Mouse (Mus musculus): ENCODE data around the gene Slc35a3.
"Not testable (repeated sequence)": the region's sequence is repeated elsewhere in the genome, so short reads cannot be mapped to it uniquely, and the experiment has no call there.

Slc35a3 gene

DNA sequence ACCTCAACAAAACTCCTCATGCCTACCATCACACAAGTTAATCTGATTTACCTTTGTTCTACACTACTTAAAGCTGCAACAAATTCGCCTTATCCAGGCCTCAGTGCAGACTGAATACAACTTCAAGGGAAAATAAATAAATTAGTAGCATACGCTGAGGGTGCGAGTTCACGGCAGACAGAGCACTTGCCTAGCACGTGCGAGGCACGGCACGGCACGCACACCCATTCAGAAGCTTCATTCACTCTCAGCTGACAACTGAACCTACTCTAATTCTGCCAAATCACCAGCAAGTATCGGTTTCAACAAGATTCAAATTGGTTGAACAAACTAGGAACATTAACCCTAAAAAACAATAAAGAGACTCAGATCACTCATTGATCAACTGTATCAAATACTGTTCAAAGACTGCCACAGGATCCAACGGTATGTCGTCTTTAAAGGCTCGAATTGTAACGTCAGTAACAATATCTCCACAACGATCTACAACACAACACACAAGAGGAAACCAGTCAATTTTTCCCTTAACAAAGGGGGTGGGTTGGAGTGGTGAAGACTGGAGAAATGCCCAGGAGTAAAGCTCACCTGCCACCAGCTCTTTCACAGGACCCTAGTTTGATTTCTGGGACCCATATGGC, 53.6 kb downstream of the Slc35a3 start:
- POLR2A ChIA-PET, result interaction anchor here (0.6 to 13.9 kb wide), 28 partner anchors 8 to 318 kb away, joined by 3 to 193 read pairs (median 4); partner anchors contain the start of genes Gm43191 (in 2 of the 4), Dbt (in 1 of the 4), Sass6 (in 1 of the 4) and Slc35a3 (in 1 of the 4)

DNA sequence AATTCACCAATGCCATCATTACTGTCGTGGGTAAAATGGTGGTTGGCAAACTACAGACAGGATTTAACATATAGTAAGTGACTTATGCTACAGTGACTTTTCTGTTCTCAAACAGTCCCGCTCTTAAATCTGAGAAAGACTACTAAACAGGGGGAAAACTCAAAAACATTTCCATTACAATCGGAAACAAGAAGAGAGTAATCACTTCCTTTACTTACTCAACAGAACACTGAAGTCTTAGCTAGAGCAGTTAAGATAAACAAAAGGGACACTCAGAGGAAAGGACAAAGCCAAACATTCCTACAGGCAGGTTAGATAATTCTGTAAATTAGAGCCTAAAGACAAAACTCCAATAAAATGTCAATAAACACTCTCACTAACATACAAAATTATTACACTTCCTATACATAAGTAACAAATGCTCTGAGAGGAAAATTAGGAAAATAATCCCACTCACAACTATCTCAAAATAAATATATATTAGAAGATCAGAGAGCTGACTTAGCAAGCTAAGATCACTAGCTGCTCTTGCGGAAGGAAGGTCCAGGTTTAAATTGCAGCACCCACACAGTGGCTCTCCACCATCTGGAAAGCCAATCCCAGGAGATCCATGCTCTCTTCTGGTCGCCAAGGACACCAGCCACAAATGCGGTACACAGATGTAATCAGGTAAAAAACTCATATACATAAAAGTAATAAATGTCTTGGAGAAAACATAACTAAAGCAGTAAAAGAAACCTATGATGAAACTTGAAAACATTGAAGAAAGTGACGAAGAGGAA, 56.3 kb downstream of the Slc35a3 start:
- POLR2A ChIA-PET, result interaction anchor here in 3 of 4 experiments (0.6 to 13.9 kb wide), 21 partner anchors 9 to 143 kb away, joined by 3 to 193 read pairs (median 4); partner anchors contain the start of genes Dbt (in 1 of the 3), Sass6 (in 1 of the 3) and Slc35a3 (in 1 of the 3)
- CTCF ChIA-PET, result interaction anchor here in 2 of 4 experiments (0.5 to 1.4 kb wide), 2 partner anchors 92 to 323 kb away, joined by 4 to 6 read pairs; no protein-coding TSS in a partner anchor

More for the DNA sequence above, 53.6 kb downstream of the Slc35a3 start:
- CTCF ChIA-PET, result interaction anchor here in 1 of 4 experiments (0.7 kb wide), 1 partner anchor 294 kb away, joined by 3 read pairs; no protein-coding TSS in a partner anchor

DNA sequence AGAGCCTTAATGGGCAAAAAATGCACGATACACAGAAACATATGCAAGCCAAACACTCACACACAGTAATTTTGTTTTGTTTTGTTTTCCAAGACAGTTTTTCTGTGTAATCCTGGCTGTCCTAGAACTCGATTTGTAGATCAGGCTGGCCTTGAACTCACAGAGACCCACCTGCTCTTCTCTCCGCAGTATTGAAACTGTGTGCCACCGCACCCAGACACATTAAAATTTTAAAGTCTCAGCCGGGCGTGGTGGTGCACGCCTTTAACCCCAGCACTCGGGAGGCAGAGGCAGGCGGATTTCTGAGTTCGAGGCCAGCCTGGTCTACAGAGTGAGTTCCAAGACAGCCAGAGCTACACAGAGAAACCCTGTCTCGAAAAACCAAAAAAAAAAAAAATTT, 58.6 kb downstream of the Slc35a3 start:
- POLR2A ChIA-PET, result interaction anchor here in 2 of 4 experiments (1.3 to 13.9 kb wide), 3 partner anchors 8 to 18 kb away, joined by 3 to 193 read pairs (median 65); partner anchors contain the start of gene Mfsd14a (in 1 of the 2)
- CTCF ChIA-PET, result not testable (repeated sequence)

DNA sequence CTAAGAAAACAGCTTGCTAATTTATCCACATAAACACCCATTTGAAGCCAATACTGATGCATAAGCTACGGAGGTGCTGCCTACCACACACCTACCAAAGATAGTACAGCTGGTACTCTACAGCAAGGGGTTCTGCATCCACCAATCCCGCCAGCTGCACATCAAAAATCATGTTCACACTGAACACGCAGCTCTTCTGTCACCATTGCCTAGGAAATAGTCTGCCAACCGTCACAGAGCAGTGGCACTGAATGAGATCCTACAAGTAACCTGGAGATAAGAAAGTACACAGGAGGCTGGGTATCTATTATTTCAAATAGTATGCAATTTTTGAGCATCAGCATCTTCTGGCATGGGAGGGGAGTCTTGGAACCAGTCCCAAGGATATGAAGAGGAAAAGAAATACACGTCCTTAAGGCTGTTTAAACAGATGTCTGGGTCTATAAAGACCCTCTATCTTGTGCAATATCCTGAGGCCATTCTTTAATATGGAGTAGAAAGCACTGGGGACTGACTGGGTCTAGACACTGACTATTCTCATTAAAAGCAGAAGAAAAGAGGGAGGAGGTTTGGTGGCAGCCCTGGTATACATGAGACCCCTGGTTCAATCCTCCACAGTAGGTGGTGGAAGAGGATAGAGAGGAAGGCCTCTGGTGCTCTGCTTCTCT, 59.2 kb downstream of the Slc35a3 start:
- POLR2A ChIA-PET, result interaction anchor here in 2 of 4 experiments (1.3 to 13.9 kb wide), 4 partner anchors 8 to 18 kb away, joined by 3 to 193 read pairs (median 34); partner anchors contain the start of gene Mfsd14a (in 1 of the 2)
- CTCF ChIA-PET, result no interaction called here

DNA sequence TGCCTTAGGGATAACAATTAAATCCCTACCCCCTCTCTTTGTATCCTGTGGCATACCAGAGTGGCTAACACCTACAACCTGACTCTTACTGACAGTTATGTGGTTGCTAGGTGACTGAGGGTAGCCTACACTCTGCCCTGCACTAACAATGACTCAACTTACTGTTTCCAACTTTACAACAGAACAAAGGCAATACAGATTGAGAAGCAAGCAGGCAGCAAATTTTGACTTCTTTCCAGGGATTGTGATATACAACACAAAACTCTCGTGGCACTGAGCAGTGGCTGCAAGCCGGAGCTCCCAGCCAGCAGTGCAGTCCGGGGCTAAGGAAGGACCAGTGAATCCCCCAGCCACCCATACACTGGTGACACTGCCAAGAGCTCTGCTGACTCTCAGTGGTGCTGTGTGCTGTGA, 60.6 kb downstream of the Slc35a3 start:
- CTCF ChIA-PET, result no interaction called here
- POLR2A ChIA-PET, result interaction anchor here in 2 of 4 experiments (0.8 to 13.9 kb wide), 5 partner anchors 8 to 20 kb away, joined by 3 to 193 read pairs (median 4); partner anchors contain the start of gene Mfsd14a (in 1 of the 2)

DNA sequence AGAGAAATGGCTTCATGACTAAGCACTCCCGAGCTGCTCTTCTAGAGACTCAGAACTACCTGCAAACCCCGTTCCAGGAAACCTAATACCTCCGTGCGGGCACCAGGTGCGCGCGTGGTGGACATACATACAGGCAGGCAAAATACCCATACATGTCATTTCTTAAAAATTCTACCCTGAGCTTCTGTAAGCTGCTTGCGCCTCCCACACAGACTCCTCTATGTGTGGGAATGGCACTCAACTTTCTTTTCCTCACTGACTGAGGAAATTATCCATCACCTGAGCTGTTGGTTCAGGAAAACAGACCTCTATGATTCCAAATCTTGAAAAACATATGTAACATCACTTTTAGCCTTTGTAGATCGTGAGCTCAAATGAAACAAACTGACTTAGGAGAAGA, 61.9 kb downstream of the Slc35a3 start:
- POLR2A ChIA-PET, result interaction anchor here (0.6 to 13.9 kb wide), 17 partner anchors 9 to 311 kb away, joined by 3 to 193 read pairs (median 5); partner anchors contain the start of genes Mfsd14a (in 2 of the 4), Cdc14a (in 1 of the 4), Gm43191 (in 1 of the 4) and Sass6 (in 1 of the 4)
- CTCF ChIA-PET, result interaction anchor here in 2 of 4 experiments (0.6 to 1.2 kb wide), 4 partner anchors 11 to 139 kb away, joined by 3 read pairs; no protein-coding TSS in a partner anchor

DNA sequence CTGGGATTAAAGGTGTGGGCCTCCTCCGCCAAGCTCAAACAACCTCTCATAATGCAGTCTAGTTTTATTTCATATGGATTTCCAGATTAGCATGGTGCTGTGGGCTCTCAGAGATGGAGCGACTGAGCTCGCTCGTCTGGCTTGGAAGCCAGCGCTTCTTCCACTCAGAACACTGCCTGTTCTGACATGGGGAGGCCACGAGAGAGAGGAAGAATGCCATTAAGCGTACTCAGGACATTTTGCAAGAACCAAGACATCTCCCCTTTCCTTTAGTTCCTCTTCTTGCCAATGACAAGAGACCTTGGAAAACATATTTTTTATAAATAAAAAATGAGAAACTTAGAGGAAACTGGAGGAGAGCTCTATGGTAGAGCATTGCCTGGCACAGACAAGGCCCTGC, 63.8 kb downstream of the Slc35a3 start:
- ChIA-PET CTCF (no interaction called here), POLR2A (interaction anchor here in 2 of 4 experiments (0.9 to 13.9 kb wide), 5 partner anchors 9 to 101 kb away, joined by 3 to 193 read pairs (median 10); partner anchors contain the start of gene Mfsd14a (in 1 of the 2))

DNA sequence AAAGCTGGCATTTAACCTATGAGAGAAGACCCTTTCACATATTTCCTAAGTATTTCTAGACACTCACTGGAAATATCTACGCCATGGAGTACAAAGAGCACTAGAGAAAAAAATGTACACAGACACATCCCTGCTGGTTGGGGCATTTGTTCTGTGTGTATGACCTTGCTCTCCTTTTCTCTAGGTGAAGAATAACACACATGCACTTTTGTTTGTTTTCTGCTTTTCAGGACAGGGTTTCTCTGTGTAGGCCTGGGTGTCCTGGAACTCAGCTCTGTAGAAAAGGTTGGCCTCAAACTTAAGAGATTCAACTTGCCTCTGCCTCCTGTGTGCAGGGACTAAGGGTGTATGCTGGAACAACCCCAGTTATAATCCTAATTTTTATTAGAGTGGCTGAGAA, 66.2 kb downstream of the Slc35a3 start:
- ChIA-PET CTCF (no interaction called here), POLR2A (interaction anchor here in 2 of 4 experiments (0.6 to 13.2 kb wide), 4 partner anchors 8 to 32 kb away, joined by 3 to 193 read pairs (median 3); no protein-coding TSS in a partner anchor)

DNA sequence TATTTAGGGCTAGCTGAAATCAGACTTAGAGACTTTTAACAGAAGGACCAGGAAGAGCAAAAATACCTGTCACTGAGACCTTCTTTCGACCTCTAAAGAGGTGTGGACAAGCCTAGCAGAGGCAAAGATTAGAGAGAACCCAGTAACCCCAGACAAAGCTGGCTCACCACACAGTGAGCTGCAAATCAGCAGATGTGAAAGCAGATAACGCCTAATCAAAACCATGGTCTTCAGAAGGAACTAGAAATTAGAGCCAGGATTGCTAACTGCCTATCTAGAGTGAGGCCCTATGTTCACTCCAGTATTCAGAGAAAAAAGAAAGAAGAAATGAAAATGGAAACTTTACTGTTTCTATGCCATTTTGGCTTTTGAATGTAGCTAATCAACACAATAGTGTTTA, 70.3 kb downstream of the Slc35a3 start:
- ChIA-PET CTCF (interaction anchor here in 1 of 4 experiments (0.6 kb wide), 1 partner anchor 47 kb away, joined by 4 read pairs; no protein-coding TSS in a partner anchor), POLR2A (interaction anchor here in 3 of 4 experiments (0.6 to 13.2 kb wide), 9 partner anchors 9 to 247 kb away, joined by 3 to 193 read pairs (median 7); partner anchors contain the start of gene Sass6 (in 2 of the 3))

DNA sequence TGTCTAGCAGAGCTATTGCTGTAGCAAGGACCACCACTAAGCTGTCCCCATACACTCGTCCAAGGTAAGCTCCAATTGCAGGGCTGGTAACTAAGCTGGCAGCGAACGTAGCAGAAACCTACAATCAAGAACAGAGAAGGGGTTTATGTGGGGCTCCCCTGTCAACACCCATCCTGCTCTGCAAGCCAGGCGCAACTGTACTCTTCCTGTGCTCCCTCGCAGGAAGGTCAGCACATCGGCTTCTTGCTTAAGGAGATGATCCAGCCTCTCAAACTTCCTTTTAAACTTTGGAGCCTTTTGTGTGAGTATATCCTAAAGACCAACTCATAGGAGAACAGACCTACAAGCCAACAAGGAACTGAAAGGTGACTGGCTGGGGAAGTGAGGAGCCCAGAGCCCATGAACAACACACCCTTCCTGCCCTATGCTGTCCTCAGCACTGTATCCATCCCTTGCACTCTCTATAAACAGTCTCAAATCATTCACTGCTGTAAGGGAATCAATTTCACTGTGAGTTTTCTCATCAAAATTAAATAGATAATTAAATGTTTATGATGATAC, 70.7 kb downstream of the Slc35a3 start:
- CTCF ChIA-PET, result interaction anchor here in 1 of 4 experiments (0.6 kb wide), 1 partner anchor 705 kb away, joined by 3 read pairs; no protein-coding TSS in a partner anchor

DNA sequence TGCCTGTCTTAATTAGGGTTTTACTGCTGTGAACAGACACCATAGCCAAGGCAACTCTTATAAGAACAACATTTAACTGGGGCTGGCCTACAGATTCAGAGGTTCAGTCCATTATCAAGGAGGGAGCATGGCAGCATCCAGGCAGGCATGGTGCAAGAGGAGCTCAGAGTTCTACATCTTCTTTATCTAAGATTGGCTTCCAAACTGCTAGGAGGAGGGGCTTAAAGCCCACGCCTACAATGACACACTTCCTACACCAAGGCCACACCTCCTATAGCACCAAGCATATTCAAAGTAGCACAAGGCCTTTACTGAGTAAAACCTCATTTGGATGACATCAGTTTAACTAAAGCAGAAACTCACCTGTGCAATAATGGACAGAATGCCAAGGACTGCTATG, 72.6 kb downstream of the Slc35a3 start:
- ChIA-PET POLR2A (interaction anchor here (0.5 to 13.2 kb wide), 17 partner anchors 8 to 240 kb away, joined by 3 to 193 read pairs (median 4); partner anchors contain the start of genes Dbt (in 1 of the 4), Mfsd14a (in 1 of the 4) and Sass6 (in 1 of the 4)), CTCF (interaction anchor here in 1 of 4 experiments (0.8 kb wide), 1 partner anchor 10 kb away, joined by 3 read pairs; no protein-coding TSS in a partner anchor)

More for the DNA sequence above, 70.7 kb downstream of the Slc35a3 start:
- POLR2A ChIA-PET, result interaction anchor here in 1 of 4 experiments (0.6 to 13.2 kb wide), 8 partner anchors 8 to 128 kb away, joined by 3 to 193 read pairs (median 5); partner anchors contain the start of gene Dbt

DNA sequence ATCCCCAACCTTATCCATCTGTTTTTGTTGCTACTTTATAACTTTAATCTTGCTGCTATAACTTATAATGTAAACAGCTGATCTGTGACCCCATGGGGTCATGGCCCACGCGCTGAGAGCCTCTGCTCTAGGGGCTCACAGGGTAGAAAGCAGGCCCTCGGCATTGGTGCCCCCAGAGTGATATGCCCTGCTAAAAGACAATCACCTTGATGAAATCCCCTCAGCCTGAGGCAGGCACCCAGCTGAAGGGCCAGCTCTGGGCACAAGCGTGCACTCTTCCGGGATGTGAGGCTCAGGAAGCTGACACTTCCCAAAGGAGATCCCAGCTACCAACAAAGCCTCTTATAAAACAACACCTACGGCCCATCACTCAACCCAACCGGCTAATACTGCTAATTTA, 74.1 kb downstream of the Slc35a3 start:
- ChIA-PET POLR2A (interaction anchor here in 2 of 4 experiments (0.8 to 13.2 kb wide), 7 partner anchors 8 to 113 kb away, joined by 3 to 193 read pairs (median 5); no protein-coding TSS in a partner anchor), CTCF (interaction anchor here in 1 of 4 experiments (0.6 kb wide), 1 partner anchor 124 kb away, joined by 5 read pairs; no protein-coding TSS in a partner anchor)

DNA sequence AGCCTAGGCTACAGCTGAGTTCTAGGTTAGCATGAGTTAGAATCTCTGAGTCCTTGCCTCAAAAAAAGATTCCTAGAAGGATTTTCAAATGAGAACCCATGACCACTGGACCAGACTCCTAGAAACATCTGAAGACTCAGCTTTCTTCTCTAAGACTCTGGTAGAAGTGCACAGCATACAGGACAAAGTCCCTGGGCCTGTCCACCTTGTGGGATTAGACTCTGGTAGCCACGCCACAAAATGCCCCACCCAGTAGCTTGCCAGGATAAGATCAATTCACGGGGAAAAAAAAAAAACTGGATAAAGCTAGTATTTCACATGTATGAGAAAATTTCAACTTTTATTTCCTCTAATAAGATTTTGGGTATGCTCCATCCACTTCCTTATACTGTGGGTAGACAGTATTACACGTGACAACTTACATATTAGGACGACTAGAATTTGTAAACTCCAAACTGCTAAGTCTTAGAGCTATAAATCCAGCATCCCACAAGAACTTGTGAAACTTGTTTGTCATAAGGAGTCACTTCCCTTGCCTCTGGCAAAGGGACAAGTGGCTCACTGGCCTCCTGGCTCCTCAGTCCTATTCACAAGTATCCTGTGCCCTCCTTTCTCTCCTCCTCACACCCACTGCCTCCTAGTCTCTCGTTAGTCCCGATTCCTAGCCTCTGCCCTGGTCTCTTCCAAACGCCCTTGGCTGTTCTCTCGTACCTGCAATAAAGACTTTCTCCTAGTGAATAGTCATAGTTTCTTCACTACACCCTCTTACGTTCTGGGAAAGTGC, 74.7 kb downstream of the Slc35a3 start:
- POLR2A ChIA-PET, result interaction anchor here in 3 of 4 experiments (0.6 to 13.2 kb wide), 12 partner anchors 8 to 203 kb away, joined by 3 to 193 read pairs (median 3); no protein-coding TSS in a partner anchor
- CTCF ChIA-PET, result interaction anchor here in 1 of 4 experiments (0.7 to 0.9 kb wide), 2 partner anchors 61 to 306 kb away, joined by 3 to 4 read pairs; no protein-coding TSS in a partner anchor

DNA sequence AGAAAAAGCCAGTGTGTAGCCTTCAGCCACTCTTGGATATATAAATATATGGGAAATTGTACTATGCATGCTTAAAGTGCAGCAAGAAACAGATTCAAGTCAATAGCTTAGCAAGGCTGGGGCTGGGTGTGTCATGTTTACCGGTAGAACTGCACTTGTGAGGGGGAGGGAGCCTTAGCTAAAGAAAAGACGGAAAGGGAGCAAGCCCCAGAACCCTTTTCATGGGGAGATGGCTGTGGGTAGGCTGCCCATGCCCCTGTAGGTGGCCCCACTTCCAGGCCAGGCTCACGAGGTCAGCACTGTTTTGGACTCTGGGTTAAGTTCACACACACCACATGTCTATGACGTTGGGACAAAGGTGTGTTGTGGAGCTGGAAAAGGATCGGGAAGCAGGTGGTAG, 76.8 kb downstream of the Slc35a3 start:
- ChIA-PET CTCF (interaction anchor here in 1 of 4 experiments (0.6 to 1.3 kb wide), 3 partner anchors 113 to 302 kb away, joined by 3 to 5 read pairs (median 4); no protein-coding TSS in a partner anchor), POLR2A (interaction anchor here in 3 of 4 experiments (0.6 to 13.2 kb wide), 23 partner anchors 9 to 213 kb away, joined by 3 to 193 read pairs (median 5); partner anchors contain the start of genes Mfsd14a (in 2 of the 3), Dbt (in 1 of the 3), Lrrc39 (in 1 of the 3) and Sass6 (in 1 of the 3))

DNA sequence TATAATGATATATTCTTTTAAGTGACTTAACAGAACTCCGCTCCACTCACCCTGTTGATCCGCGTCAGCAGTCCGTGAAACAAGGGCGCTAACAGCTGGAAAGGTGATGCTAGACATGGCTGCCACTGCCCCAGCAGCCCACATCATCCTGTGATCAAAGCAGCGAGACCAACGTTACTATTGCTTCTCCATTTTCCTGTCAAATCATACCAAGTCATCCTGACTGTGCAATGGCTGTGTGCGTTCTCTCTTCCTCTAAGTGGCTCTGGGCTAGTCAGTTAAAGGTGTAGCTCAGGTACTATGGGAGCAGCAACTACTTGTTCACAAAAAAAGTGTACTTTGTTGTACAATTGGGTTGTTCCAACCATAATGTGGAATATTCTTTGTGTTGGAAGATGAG, 77.8 kb downstream of the Slc35a3 start:
- ChIA-PET POLR2A (interaction anchor here in 3 of 4 experiments (0.6 to 13.2 kb wide), 13 partner anchors 11 to 122 kb away, joined by 3 to 193 read pairs (median 5); partner anchors contain the start of genes Mfsd14a (in 2 of the 3) and Dbt (in 1 of the 3)), CTCF (interaction anchor here in 1 of 4 experiments (0.6 to 1.3 kb wide), 3 partner anchors 114 to 294 kb away, joined by 3 to 5 read pairs (median 4); no protein-coding TSS in a partner anchor)

DNA sequence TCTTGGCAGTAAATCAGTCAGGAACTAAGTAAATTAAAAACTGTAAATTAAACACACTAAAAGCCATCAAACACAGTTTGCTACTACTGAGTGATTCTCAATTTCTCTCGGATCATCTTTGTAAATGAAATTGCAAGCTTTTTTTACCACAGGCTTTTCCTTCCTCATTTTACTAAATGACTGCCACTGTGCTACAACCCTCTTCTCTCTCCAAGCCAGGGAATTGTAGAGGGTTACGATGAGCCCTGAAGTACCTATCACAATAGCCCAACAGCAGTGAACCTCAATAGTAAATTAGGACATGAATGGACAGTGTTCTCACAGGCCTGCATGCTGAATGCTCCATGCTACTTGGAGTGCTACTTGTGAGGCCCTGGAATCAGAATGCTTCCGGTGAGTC, 78.5 kb downstream of the Slc35a3 start:
- CTCF ChIA-PET, result no interaction called here
- POLR2A ChIA-PET, result interaction anchor here in 3 of 4 experiments (0.6 to 13.2 kb wide), 7 partner anchors 8 to 30 kb away, joined by 3 to 193 read pairs (median 7); no protein-coding TSS in a partner anchor
